Mouse (Mus musculus): ENCODE data around the gene Esr1.

DNA sequence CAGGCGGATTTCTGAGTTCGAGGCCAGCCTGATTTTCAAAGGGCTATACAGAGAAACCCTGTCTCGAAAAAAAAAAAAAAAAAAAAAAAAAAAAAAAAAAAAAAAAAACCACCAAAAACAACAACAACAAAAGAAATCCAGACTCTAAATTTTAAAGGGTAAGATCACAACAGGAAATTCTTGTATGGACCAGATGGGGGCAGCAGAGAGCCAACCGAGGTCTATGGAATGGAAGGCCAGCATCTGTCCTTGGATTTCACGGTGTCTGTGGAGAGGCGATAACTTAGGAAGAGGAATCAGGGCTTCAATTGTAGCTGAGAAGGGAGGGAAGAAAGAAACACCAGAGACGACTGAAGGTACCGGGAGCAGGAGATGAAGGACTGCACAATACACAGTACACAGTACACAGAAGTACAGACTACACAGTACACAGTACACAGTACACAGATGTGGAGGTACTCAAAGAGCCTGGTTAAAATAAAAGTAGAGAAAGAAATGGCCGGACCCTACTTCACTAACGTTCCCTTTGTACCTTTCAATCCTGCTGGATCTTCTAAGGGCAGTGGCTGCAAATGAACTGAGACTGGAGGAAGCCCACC is 13.1 kb upstream of the Esr1 start:
- peak; percentile 74 for TF ChIP-seq CTCF (IDR thresholded peaks at IDR 0.05)
- TF ChIP-seq EP300 (IDR thresholded peaks at IDR 0.05), result no peak

Data from lung, postnatal 0 days (tissue).